Mouse (Mus musculus) stomach, postnatal 0 days (tissue): ENCODE measurements at regions not wholly inside any gene's neighbourhood (a gene's known extent, or its start where the extent isn't known, plus 50 kb on each side); places are given as distances from the start of the nearest gene placed in this dataset.

Source experiments
- ATAC-seq: fragments of 200-750 bp; cut with Nextera tagmentation; 2 replicates; pipeline ENCODE4 v1.8.0; 2017; ENCODE audit not compliant: low FRiP score, low TSS enrichment
- DNase-seq: peaks from one replicate; pipeline ENCODE4 v3.0.0-alpha.2; 2016; ENCODE audit warnings: low spot score
- H3K27ac ChIP-seq: fragments of 300-500 bp; sonication (generic); replicated peaks from 2 replicates; pipeline ENCODE4 v1.5.1; 2014; ENCODE audit warnings: mild to moderate bottlenecking, control low read depth
- H3K27me3 ChIP-seq: fragments of 300-500 bp; sonication (generic); 2 replicates; pipeline ENCODE4 v1.6.1; 2014; ENCODE audit warnings: low read length; ENCODE audit not compliant: control insufficient read depth, insufficient read depth
- H3K36me3 ChIP-seq: fragments of 300-500 bp; sonication (generic); 2 replicates; pipeline ENCODE4 v1.6.1; 2014; ENCODE audit warnings: low read length, mixed read lengths; ENCODE audit not compliant: control insufficient read depth, insufficient read depth
- H3K4me1 ChIP-seq: fragments of 300-500 bp; sonication (generic); replicated peaks from 2 replicates; pipeline ENCODE4 v1.6.1; 2014; ENCODE audit warnings: antibody characterized with exemption; ENCODE audit not compliant: control insufficient read depth, insufficient read depth
- H3K4me2 ChIP-seq: fragments of 300-500 bp; sonication (generic); replicated peaks from 2 replicates; pipeline ENCODE4 v1.6.1; 2014; ENCODE audit warnings: low read depth, mild to moderate bottlenecking, control low read depth, moderate library complexity
- H3K4me3 ChIP-seq: fragments of 300-500 bp; sonication (generic); 2 replicates; pipeline ENCODE4 v1.5.1; 2014; ENCODE audit warnings: low read depth, low read length, control low read depth
- H3K9ac ChIP-seq: fragments of 300-500 bp; sonication (generic); 2 replicates; pipeline ENCODE4 v1.6.1; 2014; ENCODE audit warnings: mild to moderate bottlenecking, low read length, control low read depth, mixed read lengths
- H3K9me3 ChIP-seq: fragments of 300-500 bp; sonication (generic); 2 replicates; pipeline ENCODE4 v1.6.1; 2016; ENCODE audit warnings: low read length; ENCODE audit not compliant: control insufficient read depth
- CTCF ChIP-seq: IDR thresholded peaks from 2 replicates; pipeline ENCODE4 v1.5.1; 2016; ENCODE audit warnings: antibody characterized with exemption, low read depth, mild to moderate bottlenecking, moderate library complexity
- EP300 ChIP-seq: optimal IDR thresholded peaks from 2 replicates; pipeline ENCODE3; 2016; ENCODE audit warnings: antibody characterized with exemption
- WGBS: fragments of 180-500 bp; shearing (Covaris S2); extraction: QIAGEN DNeasy Blood & Tissue Kit; methylation state at CpG from one replicate; pipeline ENCODE4 v1.1.7; 2014; 5-methylcytosine and 5-hydroxymethylcytosine counted together

- Histone ChIP-seq H3K36me3 (no peaks in the 10 kb centered on the region), H3K27ac (no peak overlapping the region), H3K9me3 (no peaks in the 10 kb centered on the region), H3K4me3 (no peak overlapping the region), H3K4me2 (no peak overlapping the region), H3K27me3 (no peaks in the 10 kb centered on the region), H3K9ac (no peak overlapping the region), H3K4me1 (no peaks in the 10 kb centered on the region)
- TF ChIP-seq EP300 (no peak), CTCF (peak; percentile 46)
- ATAC-seq (no peak), DNase-seq (no peak)
- 49% methylated on average over 7 of the region's 7 CpGs for WGBS
Observed at GRCm38 (mm10) chr1:190041096-190041706, 119.0 kb upstream of the Smyd2 start.

- DNase-seq (no peak), ATAC-seq (no peak)
- Histone ChIP-seq H3K9me3 (no peaks in the 10 kb centered on the region), H3K4me2 (no peak overlapping the region), H3K4me3 (no peak overlapping the region), H3K9ac (no peak overlapping the region), H3K27me3 (no peaks in the 10 kb centered on the region), H3K27ac (no peak overlapping the region), H3K36me3 (no peaks in the 10 kb centered on the region), H3K4me1 (no peaks in the 10 kb centered on the region)
- TF ChIP-seq EP300 (no peak), CTCF (0 out of 2 replicates have a peak, but pooled peaks have one; percentile 3)
- WGBS: 17% methylated on average over 5 of the region's 5 CpGs
Observed at GRCm38 (mm10) chr1:190038046-190038445, 115.9 kb upstream of the Smyd2 start.

GRCm38 (mm10) chr1:190036726-190037125, 114.6 kb upstream of the Smyd2 start:
- H3K9ac ChIP-seq: no peak overlapping the region
- ATAC-seq (no peak), DNase-seq (no peak)
- H3K4me1 ChIP-seq: no peaks in the 10 kb centered on the region
- H3K9me3 ChIP-seq: no peaks in the 10 kb centered on the region
- no peak overlapping the region for H3K4me2 ChIP-seq
- no peaks in the 10 kb centered on the region for H3K36me3 ChIP-seq
- WGBS: 82% methylated on average over 6 of the region's 6 CpGs
- TF ChIP-seq EP300 (no peak), CTCF (no peak)
- no peak overlapping the region for H3K27ac ChIP-seq
- H3K4me3 ChIP-seq: no peak overlapping the region
- no peaks in the 10 kb centered on the region for H3K27me3 ChIP-seq

GRCm38 (mm10) chr1:190035935-190036334, 113.8 kb upstream of the Smyd2 start:
- Histone ChIP-seq H3K27ac (no peak overlapping the region), H3K4me1 (no peaks in the 10 kb centered on the region), H3K9ac (no peak overlapping the region), H3K4me3 (no peak overlapping the region), H3K9me3 (no peaks in the 10 kb centered on the region), H3K36me3 (no peaks in the 10 kb centered on the region), H3K27me3 (no peaks in the 10 kb centered on the region), H3K4me2 (no peak overlapping the region)
- DNase-seq (no peak), ATAC-seq (no peak)
- no peak for TF ChIP-seq EP300
- no peak for TF ChIP-seq CTCF
- 72% methylated on average over 11 of the region's 11 CpGs for WGBS

- 56% methylated on average over 5 of the region's 5 CpGs for WGBS
- DNase-seq: no peak
- Histone ChIP-seq H3K36me3 (no peaks in the 10 kb centered on the region), H3K27ac (no peak overlapping the region), H3K9ac (no peak overlapping the region), H3K27me3 (no peaks in the 10 kb centered on the region), H3K9me3 (no peaks in the 10 kb centered on the region), H3K4me2 (no peak overlapping the region), H3K4me1 (no peaks in the 10 kb centered on the region), H3K4me3 (no peak overlapping the region)
- no peak for TF ChIP-seq EP300
- TF ChIP-seq CTCF: no peak
- no peak for ATAC-seq
Observed at GRCm38 (mm10) chr1:190034091-190034490, 111.9 kb upstream of the Smyd2 start.

- TF ChIP-seq CTCF (no peak), EP300 (no peak)
- WGBS: 24% methylated on average over 8 of the region's 8 CpGs
- ATAC-seq (no peak), DNase-seq (no peak)
- Histone ChIP-seq H3K9ac (no peak overlapping the region), H3K9me3 (no peaks in the 10 kb centered on the region), H3K4me1 (no peaks in the 10 kb centered on the region), H3K27me3 (no peaks in the 10 kb centered on the region), H3K36me3 (no peaks in the 10 kb centered on the region), H3K4me3 (no peak overlapping the region), H3K4me2 (no peak overlapping the region), H3K27ac (no peak overlapping the region)
Observed at GRCm38 (mm10) chr1:190027536-190027935, 105.4 kb upstream of the Smyd2 start.
